Comparison of ENCODE assay signal across 10 mouse cellular contexts in the genomic region with DNA sequence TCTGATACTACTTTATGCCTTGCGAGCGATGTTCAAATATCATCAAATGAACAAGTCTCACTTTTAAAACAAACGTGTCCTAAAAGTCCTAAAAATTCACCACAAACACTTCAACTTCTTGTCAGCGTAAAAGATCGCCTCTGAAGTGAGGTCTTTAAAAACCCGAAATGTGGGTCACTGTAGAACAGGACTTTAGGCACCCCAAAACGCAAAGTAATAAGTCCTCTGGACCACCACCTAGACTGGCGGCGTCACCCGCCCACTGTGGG.
DNase-seq lines count a peak whose midpoint lies in the region; ATAC-seq lines count a peak whose summit lies in the region.
"Had no signal": no experiment of that assay in that cellular context is flagged by ENCODE, and none has a peak within 500 bp of the region (broad histone marks: within the 10 kb centered on the region; RNA-seq: fewer than 3 reads in every experiment).

No protein-coding gene starts in this region.

- peaks cover 8% of the 10 kb centered on the region; the same call in 1 of the 2 replicates for H3K27me3 ChIP-seq in kidney, embryonic 14.5 days (ENCODE audit: control insufficient read depth, insufficient read depth, low read length)
- H3K27me3 ChIP-seq in embryonic facial prominence, embryonic 11.5 days (ENCODE audit: control insufficient read depth, insufficient read depth, low read length), result no peaks in the 10 kb centered on the region
- no peaks in the 10 kb centered on the region; the same call in 1 of the 2 replicates for H3K27me3 ChIP-seq in hindbrain, embryonic 16.5 days (replicated peaks; ENCODE audit: control insufficient read depth, insufficient read depth, low read length)
- H3K27me3 ChIP-seq in midbrain, embryonic 16.5 days (ENCODE audit: control insufficient read depth, insufficient read depth, low read depth, low read length), result no peaks in the 10 kb centered on the region

- H3K4me3 ChIP-seq in kidney, embryonic 14.5 days (ENCODE audit: low read length), result peak overlapping the region; percentile 86
- peak overlapping the region; percentile 66 for H3K4me3 ChIP-seq in embryonic facial prominence, embryonic 11.5 days (ENCODE audit: low read depth, low read length)
- H3K4me3 ChIP-seq in hindbrain, embryonic 16.5 days (ENCODE audit: low read length), result peak overlapping the region; percentile 80
- H3K4me3 ChIP-seq in midbrain, embryonic 16.5 days (ENCODE audit: low read depth, low read length), result peak overlapping the region; percentile 71

- H3K27ac ChIP-seq in kidney, embryonic 14.5 days (ENCODE audit: low read depth, low read length), result peak overlapping the region; percentile 98
- peak overlapping the region; percentile 99 for H3K27ac ChIP-seq in embryonic facial prominence, embryonic 11.5 days (replicated peaks; ENCODE audit: low read depth, low read length)
- H3K27ac ChIP-seq in hindbrain, embryonic 16.5 days (ENCODE audit: low read depth, low read length), result peak overlapping the region; percentile 99
- peak overlapping the region; percentile 97 for H3K27ac ChIP-seq in midbrain, embryonic 16.5 days (ENCODE audit: low read length)
- H3K27ac ChIP-seq: macrophage had no signal

- WGBS in kidney, embryonic 14.5 days, result 1% methylated on average over 10 of the region's 10 CpGs
- WGBS in embryonic facial prominence, embryonic 11.5 days, result 2% methylated on average over 10 of the region's 10 CpGs
- WGBS in hindbrain, embryonic 16.5 days, result 2% methylated on average over 10 of the region's 10 CpGs
- WGBS in midbrain, embryonic 16.5 days, result 3% methylated on average over 10 of the region's 10 CpGs

- peak overlapping the region; percentile 66 for H3K4me2 ChIP-seq in kidney, embryonic 14.5 days (replicated peaks; ENCODE audit: low read depth, low read length)
- H3K4me2 ChIP-seq in embryonic facial prominence, embryonic 11.5 days (ENCODE audit: low read depth, low read length), result peak overlapping the region; percentile 91
- H3K4me2 ChIP-seq in hindbrain, embryonic 16.5 days (ENCODE audit: low read length), result peak overlapping the region; percentile 99
- peak overlapping the region; percentile 99 for H3K4me2 ChIP-seq in midbrain, embryonic 16.5 days (ENCODE audit: low read length)

- peaks cover 19% of the 10 kb centered on the region; the same call in 1 of the 2 replicates for H3K4me1 ChIP-seq in kidney, embryonic 14.5 days (ENCODE audit: control insufficient read depth, insufficient read depth, low read length)
- H3K4me1 ChIP-seq in embryonic facial prominence, embryonic 11.5 days (ENCODE audit: control insufficient read depth, insufficient read depth, low read length), result peaks cover 2% of the 10 kb centered on the region; the same call in 1 of the 2 replicates
- peaks cover 7% of the 10 kb centered on the region for H3K4me1 ChIP-seq in hindbrain, embryonic 16.5 days (ENCODE audit: control insufficient read depth, insufficient read depth, low read depth, low read length)
- H3K4me1 ChIP-seq in midbrain, embryonic 16.5 days (ENCODE audit: control insufficient read depth, insufficient read depth, low read length), result peaks cover 14% of the 10 kb centered on the region

- no peaks in the 10 kb centered on the region for H3K36me3 ChIP-seq in kidney, embryonic 14.5 days (ENCODE audit: control insufficient read depth, insufficient read depth, low read length)
- H3K36me3 ChIP-seq in embryonic facial prominence, embryonic 11.5 days (replicated peaks; ENCODE audit: control insufficient read depth, insufficient read depth, low read depth, low read length), result no peaks in the 10 kb centered on the region
- no peaks in the 10 kb centered on the region for H3K36me3 ChIP-seq in hindbrain, embryonic 16.5 days (ENCODE audit: control insufficient read depth, insufficient read depth, low read length)
- no peaks in the 10 kb centered on the region for H3K36me3 ChIP-seq in midbrain, embryonic 16.5 days (ENCODE audit: control insufficient read depth, insufficient read depth, low read length)

- intact Hi-C loops in gastrocnemius, postnatal 14 days (cut with DNase I; ENCODE audit: low total_unique reads), result no loop called here

- DNase-seq in kidney, postnatal 36 days, result no peak
- no peak for DNase-seq in embryonic facial prominence, embryonic 11.5 days (ENCODE audit: low spot score)
- no peak for DNase-seq in adrenal gland, postnatal 14 days
- no peak for DNase-seq in kidney, adult 11 months
- no peak for DNase-seq in gastrocnemius, postnatal 14 days
- DNase-seq: thymus, postnatal 4 days had no signal

- H3K9me3 ChIP-seq in kidney, embryonic 14.5 days (ENCODE audit: control insufficient read depth, low read length), result no peaks in the 10 kb centered on the region
- no peaks in the 10 kb centered on the region for H3K9me3 ChIP-seq in embryonic facial prominence, embryonic 11.5 days (replicated peaks; ENCODE audit: control insufficient read depth, low read length)
- H3K9me3 ChIP-seq in hindbrain, embryonic 16.5 days (ENCODE audit: control insufficient read depth, low read length), result no peaks in the 10 kb centered on the region
- no peaks in the 10 kb centered on the region for H3K9me3 ChIP-seq in midbrain, embryonic 16.5 days (replicated peaks; ENCODE audit: control insufficient read depth, low read length, poor library complexity, severe bottlenecking)

- peak overlapping the region; percentile 97 for H3K9ac ChIP-seq in kidney, embryonic 14.5 days (ENCODE audit: low read depth, low read length)
- peak overlapping the region; percentile 100 for H3K9ac ChIP-seq in embryonic facial prominence, embryonic 11.5 days (replicated peaks; ENCODE audit: low read length)
- H3K9ac ChIP-seq in hindbrain, embryonic 16.5 days (ENCODE audit: low read depth, low read length), result peak overlapping the region; percentile 97
- H3K9ac ChIP-seq in midbrain, embryonic 16.5 days (ENCODE audit: low read depth, low read length), result peak overlapping the region; percentile 75

- no peak for ATAC-seq in kidney, embryonic 14.5 days (ENCODE audit: low FRiP score, low TSS enrichment)
- no peak for ATAC-seq in embryonic facial prominence, embryonic 11.5 days (replicated peaks; ENCODE audit: insufficient number of reproducible peaks, low FRiP score, low TSS enrichment, low read depth)
- no peak for ATAC-seq in hindbrain, embryonic 16.5 days
- no peak for ATAC-seq in midbrain, embryonic 16.5 days
